Mouse (Mus musculus) right cerebral cortex, postnatal 36 days (tissue): ENCODE results near the gene Nek2.

Experiments
- DNase-seq, 2 experiments: peaks; one replicate each; pipeline ENCODE4 v3.0.0; 2022; ENCODE audit warnings: low spot score in 2 of 2, mixed read lengths in 1 of 2

Nek2 gene

DNA sequence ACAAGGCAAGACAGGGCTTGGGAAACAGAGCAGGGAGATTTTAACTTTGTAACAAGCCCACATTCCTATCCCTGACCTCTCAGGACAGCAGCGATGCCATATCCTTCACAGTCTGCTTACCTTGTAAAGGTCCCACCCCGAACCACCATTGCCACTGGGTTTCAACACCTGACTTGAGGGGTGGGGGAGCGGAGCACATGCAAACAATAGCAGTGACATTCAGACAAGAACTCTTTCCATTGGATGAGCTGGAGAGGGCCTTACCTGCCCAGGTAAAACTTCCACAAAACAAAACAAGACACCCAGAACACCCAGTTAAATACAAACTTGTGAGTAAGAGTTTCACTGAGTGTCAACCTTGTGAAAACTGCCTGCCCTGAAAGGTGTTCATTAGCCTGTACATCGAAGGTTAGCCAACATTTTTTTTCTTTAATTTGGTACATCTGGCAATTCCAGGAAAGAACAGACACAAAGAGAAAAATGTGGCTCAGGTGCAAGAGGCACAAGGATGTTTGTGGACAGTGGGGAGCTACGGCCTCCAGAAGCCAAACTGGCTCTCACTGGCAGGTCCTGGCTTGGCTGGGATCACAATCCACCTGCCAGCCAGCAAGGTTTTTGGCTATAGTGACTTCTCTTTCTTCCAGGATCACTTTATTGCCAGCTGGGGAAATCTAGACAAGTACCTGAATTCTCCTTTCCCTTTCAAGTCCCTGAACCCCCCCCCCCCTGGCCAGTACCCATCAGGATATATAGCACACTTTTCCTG, 35.8 kb downstream of the Nek2 start:
- DNase-seq, result no peak

DNA sequence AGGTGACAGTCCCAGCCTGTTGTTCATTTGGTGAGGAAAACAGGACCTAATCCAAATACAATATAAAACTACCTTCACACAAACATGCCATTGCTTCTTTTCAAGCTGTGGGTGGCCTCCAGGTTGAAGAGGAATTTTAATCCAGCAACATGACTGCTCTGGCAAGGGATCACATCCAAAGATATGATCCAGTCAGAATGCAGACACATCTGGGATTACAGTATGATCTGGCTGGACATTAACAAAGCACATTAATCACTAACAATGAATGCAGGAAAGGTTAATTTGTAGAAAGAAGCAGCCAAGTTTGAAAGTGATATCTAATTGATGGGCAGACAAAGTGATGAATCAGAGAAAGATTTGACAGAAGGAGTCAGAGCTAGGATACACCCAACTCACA, 36.9 kb downstream of the Nek2 start:
- DNase-seq, result no peak

DNA sequence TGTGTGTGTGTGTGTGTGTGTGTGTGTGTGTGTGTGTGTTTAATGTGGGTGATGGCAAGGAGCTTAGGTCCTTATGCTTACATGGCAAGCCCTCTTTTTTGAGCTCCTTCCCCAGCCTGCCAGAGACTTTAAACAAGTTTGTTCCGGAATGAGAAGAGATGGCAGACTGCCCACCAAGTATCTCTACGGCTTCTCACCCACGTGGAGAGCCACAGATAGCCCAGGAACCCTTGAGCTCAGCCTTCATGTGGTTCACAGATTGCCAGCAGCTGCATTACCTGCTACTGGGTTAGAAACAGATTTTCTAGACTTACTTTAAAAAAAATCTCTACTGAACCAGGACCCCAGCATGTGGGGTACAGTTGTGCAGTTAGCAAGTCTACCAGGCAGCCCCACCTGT, 38.6 kb downstream of the Nek2 start:
- DNase-seq, result peak in 1 of 2 experiments; percentile 43

DNA sequence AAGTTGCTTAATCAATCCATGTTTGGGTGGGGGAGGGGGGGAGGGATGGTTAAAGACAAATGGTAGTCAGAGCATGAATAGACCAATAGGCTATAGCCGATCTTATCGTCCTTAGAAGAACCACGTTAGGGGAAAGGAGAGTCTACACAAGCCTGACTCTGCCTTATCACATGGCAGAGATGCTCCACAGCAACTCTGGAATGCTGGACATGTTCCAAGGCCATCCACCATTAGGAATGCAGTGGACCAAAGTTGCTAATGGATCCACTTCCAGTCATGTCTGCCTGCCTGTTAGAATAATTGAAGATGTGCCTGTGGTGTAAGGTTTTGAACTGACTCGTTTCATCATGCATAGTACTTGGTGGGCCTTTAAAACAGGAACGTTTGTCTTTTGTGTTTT, 40.0 kb downstream of the Nek2 start:
- no peak for DNase-seq

DNA sequence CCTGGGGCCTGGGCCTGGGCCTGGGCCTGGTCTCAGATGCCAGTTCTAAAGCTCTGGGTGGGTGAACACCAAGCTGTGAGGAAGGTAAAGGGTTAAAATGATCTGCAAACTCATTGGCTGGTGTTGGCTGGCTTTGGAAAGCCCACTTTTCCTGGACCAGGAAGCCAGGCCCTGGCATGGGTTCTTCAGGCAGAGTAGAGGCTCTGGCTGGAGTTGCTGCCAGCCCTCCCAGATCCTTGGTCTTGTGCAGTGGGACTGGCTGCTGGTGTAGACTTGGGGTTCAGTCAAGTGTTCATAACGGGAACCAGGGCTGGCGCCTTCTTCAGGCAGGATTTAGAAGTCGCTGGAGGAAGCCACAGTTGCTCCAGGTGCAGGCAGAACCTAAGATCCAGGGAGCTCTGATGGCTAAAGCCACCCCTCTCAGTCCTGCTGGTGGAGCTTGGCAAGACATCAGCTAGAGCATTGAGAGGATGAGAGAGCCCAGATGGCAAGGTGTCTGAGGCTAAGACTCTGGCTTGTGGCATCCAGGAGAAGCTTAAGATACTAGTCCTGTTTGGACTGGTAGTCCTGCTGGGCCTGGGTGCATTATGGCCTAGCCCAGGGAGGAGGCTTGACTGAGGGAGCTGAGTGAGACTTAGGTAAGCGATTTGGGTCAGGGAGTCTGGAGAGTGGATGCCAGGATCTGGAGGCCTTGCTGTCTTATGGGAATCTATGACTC, 42.7 kb downstream of the Nek2 start:
- DNase-seq, result no peak

DNA sequence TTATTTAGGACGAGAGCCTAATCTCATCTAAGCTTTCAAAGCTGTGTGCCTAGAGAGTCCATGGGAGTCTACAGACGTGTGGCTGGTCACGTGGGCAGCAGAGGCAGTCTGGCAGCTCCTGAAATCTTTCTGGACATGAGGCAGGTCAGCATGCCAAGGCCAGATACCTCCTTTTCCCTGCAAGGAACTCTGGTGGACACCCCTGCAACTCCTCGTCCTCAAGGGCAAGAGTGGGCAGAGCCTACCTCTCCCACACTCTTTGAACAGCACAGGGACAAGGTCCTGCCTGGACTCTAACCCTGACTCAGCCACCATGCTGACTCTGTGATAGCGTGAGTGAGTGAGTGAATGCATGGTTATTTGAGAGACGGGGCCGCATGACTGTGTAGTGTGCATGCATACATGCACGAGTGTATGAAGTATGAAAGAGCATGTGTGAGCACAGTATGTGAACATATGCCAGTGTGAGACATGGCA, 43.3 kb downstream of the Nek2 start:
- DNase-seq, result no peak

DNA sequence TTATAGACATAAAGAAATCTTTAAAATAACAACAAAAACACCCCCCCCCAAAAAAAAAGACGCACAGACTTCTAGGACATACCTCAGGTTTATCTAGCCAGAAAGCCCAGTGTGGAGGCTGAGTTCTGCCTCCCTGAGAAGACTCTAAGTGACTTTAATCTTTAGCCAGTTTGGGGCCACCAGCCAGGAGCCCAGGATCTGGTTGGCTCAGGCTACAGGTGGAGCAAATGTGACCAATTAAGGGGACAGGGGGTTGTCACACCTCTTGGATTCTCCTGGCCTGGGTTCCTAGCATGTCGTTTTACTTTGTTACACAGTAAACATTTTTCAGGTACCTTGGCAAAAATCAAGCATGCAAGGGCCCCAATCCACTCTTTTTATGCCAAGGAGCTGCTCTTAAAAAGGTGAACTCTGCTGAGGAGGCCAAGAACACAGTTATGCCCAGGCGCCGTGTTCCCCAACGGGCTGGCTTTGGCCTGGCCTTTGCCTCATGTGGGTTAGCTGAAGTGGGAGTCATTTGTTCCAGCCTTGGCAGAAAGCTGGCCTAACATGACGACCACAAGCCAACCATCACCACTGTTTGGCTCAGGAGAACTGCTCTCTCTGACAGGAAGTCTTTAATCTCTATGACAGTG, 50.9 kb downstream of the Nek2 start:
- no peak for DNase-seq

DNA sequence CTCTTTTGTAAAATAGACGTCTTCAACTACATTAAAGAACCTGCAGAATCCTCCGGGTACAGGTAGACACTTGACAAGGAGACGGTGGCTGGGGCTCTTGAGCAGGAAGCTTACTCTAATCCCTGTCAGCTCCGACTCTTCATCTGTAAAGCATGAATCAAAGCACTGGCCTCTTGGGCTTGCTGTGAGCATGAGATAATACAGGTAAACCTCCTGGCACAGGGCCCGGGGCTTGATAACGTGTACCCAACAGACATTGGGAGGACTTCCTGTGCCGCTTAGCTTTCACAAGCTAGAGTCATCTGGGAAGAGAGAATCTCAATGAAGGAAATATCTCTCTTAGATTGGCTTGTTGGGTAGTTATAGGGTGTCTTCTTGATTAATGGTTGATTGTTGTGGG, 53.8 kb downstream of the Nek2 start:
- DNase-seq, result no peak

DNA sequence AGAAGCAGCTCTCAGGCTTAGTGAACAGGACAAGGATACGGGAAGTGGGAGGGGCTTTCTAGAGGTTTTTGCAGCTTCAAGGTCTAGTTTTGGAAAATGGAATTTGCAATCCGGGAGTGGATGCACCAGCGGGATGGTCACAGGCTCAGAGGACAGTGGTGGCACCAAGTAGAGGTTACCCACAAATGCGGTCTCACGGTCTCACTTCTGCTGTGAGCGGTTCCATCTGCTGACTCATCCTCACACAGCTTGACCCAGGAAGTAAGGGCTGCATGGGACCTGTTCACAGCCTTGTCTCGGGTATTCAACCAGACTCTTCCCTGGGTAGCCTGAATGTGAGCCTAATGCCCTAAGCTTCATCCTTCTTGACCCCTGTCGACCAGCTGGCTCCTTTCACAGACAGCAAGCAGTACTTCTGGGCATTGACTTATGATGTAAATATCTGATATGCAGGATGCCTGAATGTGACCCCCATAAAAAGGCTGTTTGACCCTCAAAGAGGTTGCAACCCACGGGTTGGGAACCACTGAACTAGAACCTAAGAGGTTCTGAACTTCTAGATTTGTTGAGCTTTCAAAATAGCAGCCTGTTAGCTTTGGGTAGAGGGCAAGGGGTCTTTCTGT, 54.5 kb downstream of the Nek2 start:
- DNase-seq, result no peak

DNA sequence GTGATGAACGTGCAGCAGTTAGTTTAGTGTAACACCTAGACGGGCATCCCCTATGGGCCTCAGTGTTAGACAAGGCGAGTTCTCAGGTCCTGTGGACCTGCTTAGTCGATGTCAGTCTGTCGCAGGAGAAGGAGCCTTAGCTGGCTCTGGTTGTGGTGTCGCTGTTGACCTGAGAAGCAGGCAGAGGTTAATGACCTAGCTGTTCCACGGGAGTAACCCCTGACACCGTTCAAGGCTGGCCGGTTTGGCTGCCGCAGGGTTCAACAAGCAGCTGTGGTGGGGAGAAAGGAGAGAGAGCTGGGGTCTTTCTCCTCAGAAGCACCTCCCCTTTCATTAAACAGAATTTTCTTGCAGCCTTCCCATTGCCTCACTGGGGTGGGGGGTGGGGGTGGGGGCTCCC, 56.4 kb downstream of the Nek2 start:
- DNase-seq, result no peak

DNA sequence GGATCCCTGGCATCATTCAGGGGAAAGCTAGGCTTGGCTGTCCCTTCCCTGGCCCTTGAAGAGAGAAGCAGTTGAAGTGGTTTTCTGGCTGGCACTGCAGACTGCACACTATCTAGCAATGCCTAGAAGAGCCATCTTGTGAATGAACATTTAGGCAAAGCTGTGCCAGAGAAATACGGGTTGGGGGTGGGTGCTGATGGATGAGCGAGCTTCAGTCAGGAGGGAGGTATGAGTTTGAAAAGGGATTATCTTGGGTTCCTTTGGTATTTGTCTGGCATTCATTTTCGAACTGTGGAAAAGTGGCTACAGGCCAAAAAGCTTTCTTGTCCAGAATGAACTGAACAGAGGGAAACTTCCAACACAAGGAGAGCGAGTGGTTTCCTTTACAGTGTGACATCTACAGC, 57.3 kb downstream of the Nek2 start:
- no peak for DNase-seq

DNA sequence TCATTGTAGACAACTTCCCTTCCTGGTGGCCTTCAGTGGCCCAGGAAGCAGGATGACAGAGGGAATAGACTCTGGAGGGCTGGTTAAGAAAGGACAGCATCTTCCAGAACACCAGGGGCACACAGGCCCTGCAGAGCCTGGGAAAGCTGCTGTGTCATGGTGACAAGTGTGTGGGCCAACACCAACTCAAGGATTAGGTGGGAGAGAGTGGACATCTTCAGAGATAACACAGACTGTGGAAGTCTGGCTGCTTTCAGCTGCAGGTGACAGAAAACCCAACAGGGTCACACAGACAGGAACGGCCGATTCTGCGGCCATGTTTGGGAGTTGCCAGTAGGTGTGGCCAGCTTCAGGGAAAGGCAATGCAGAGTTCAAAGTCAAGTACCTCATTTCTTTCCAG, 59.0 kb downstream of the Nek2 start:
- no peak for DNase-seq

DNA sequence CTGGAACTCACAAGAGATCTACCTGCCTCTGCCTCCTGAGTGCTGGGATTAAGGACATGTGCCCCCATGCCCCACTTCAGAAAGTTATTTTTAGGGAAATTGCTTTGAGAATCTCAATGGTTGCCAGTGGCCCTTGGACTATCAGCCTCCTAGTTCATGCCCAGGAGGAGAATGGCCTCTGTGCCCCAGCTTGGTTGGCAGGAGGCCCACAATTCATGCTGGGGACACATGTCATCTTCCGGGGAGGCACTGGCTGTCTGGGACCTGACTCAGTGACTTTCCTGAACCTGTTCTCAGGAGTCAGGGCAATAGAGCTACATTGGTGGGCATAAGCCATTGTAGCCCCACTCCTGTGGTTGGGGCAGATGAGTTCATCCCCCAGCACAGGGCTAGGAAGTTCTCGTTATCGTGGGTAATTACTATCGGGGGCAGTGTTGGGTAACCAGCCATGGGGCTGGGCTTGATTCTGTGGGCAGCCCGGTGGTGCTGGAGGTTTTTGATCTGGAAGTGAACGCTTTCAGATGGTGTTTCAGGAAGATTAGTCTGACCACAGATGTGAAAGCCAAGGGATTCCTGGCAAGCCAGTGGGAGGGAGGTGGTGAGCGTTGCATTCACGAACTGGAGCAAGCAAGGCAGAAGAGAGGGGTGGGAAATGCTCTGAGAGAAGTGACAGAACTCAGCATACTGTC, 59.8 kb downstream of the Nek2 start:
- no peak for DNase-seq

DNA sequence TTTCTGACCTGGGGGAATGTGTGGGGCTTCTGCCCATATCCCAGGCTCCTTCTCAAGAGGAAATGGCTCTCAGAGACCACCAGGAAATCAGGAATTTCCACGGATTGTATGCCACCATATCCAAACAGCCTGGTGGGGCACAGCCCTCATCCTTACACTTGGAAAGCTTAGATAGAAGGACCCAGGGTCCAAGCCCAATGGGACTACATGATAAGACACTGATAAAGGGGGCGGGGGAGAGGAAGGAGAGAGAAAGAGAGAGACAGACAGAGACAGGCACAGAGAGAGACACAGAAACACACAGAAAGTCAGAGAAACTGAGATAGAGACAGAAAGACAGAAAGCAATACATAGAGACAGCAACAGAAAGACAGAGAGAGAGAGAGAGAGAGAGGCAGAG, 60.4 kb downstream of the Nek2 start:
- no peak for DNase-seq
